Mouse (Mus musculus) MEL (cell line): ENCODE results near the gene Ddah1. TPM values are rescaled to one million over a fixed set of nuclear protein-coding genes. Genes with fewer than 3 reads are reported as not detected.

Source experiments
- DNase-seq: peaks from one replicate; pipeline ENCODE4 v3.0.0; 2011; ENCODE audit warnings: low read depth, low spot score
- H3K27ac ChIP-seq: 2 replicates; pipeline ENCODE4 v1.5.1; 2012; ENCODE audit warnings: low read depth, mild to moderate bottlenecking, control low read depth, low read length, moderate library complexity; ENCODE audit not compliant: control insufficient read depth
- H3K27me3 ChIP-seq, 2 experiments: fragments of 150-350 bp in 1 of 2; sonication (generic) in 1 of 2; 2 replicates each; pipeline ENCODE4 v1.6.1; 2012; ENCODE audit warnings: low read length in 2 of 2, mild to moderate bottlenecking in 2 of 2, improper control_type of control experiment in 1 of 2, moderate library complexity in 1 of 2; ENCODE audit not compliant: insufficient read depth in 2 of 2, control insufficient read depth in 1 of 2
- H3K36me3 ChIP-seq, 2 experiments: 2 replicates each; pipeline ENCODE4 v1.6.1; 2012 to 2014; ENCODE audit warnings: low read length in 2 of 2, improper control_type of control experiment in 1 of 2, inconsistent platforms in 1 of 2, mild to moderate bottlenecking in 1 of 2; ENCODE audit not compliant: insufficient read depth in 2 of 2, control insufficient read depth in 1 of 2
- H3K4me1 ChIP-seq, 2 experiments: fragments of 150-350 bp in 1 of 2; sonication (generic) in 1 of 2; 2 replicates each; pipeline ENCODE4 v1.6.1; 2012; ENCODE audit warnings: low read length in 2 of 2, improper control_type of control experiment in 1 of 2, mild to moderate bottlenecking in 1 of 2; ENCODE audit not compliant: insufficient read depth in 2 of 2, control insufficient read depth in 1 of 2
- H3K4me3 ChIP-seq, 2 experiments: fragments of 150-350 bp in 1 of 2; sonication (generic) in 1 of 2; 2 replicates each; pipeline ENCODE4 v1.5.1; 2012; ENCODE audit warnings: low read depth in 2 of 2, low read length in 2 of 2, mild to moderate bottlenecking in 2 of 2, moderate library complexity in 2 of 2, control low read depth in 1 of 2, improper control_type of control experiment in 1 of 2; ENCODE audit not compliant: control insufficient read depth in 1 of 2, insufficient read depth in 1 of 2
- H3K79me2 ChIP-seq: 2 replicates; pipeline ENCODE4 v1.6.1; 2012; ENCODE audit warnings: mild to moderate bottlenecking, low read length, moderate library complexity; ENCODE audit not compliant: control insufficient read depth, poor library complexity, insufficient read depth
- H3K9ac ChIP-seq: 2 replicates; pipeline ENCODE4 v1.6.1; 2012; ENCODE audit warnings: low read depth, mild to moderate bottlenecking, control low read depth, low read length, moderate library complexity; ENCODE audit not compliant: control insufficient read depth, poor library complexity, severe bottlenecking
- H3K9me3 ChIP-seq: fragments of 150-350 bp; sonication (generic); replicated peaks from 2 replicates; pipeline ENCODE4 v1.6.1; 2012; ENCODE audit warnings: mild to moderate bottlenecking, low read length, improper control_type of control experiment, moderate library complexity; ENCODE audit not compliant: insufficient read depth
- BHLHE40 ChIP-seq: IDR thresholded peaks from 2 replicates; pipeline ENCODE4 v1.6.1; 2012; ENCODE audit warnings: low read depth, mild to moderate bottlenecking, inconsistent platforms, low read length, improper control_type of control experiment, borderline replicate concordance
- CHD1 ChIP-seq: IDR thresholded peaks from 2 replicates; pipeline ENCODE4 v1.6.1; 2012; ENCODE audit warnings: low read depth, mild to moderate bottlenecking, inconsistent platforms, low read length, improper control_type of control experiment
- CHD2 ChIP-seq: IDR thresholded peaks from 2 replicates; pipeline ENCODE4 v1.6.1; 2011; ENCODE audit warnings: low read length, improper control_type of control experiment
- CTCF ChIP-seq, 3 experiments: IDR thresholded peaks in 2 of 3; conservative IDR thresholded peaks in 1 of 3; 2 replicates each; pipeline ENCODE4 v1.5.1; 2011 to 2012; ENCODE audit warnings: low read length in 3 of 3, low read depth in 2 of 3, mild to moderate bottlenecking in 2 of 3, improper control_type of control experiment in 1 of 3, inconsistent platforms in 1 of 3, mixed read lengths in 1 of 3, moderate library complexity in 1 of 3; ENCODE audit not compliant: control insufficient read depth in 1 of 3, insufficient read depth in 1 of 3, poor library complexity in 1 of 3, severe bottlenecking in 1 of 3
- E2F4 ChIP-seq: IDR thresholded peaks from 2 replicates; pipeline ENCODE4 v1.6.1; 2011; ENCODE audit warnings: low read depth, low read length, improper control_type of control experiment, borderline replicate concordance
- ELF1 ChIP-seq: IDR thresholded peaks from 2 replicates; pipeline ENCODE4 v1.6.1; 2014; ENCODE audit warnings: low read depth, mild to moderate bottlenecking, inconsistent platforms, low read length, improper control_type of control experiment, moderate library complexity
- EP300 ChIP-seq, 2 experiments: IDR thresholded peaks; 2 replicates each; pipeline ENCODE4 v1.6.1; 2011; ENCODE audit warnings: improper control_type of control experiment in 2 of 2, low read length in 2 of 2, low read depth in 1 of 2, mild to moderate bottlenecking in 1 of 2
- ETS1 ChIP-seq: IDR thresholded peaks from 2 replicates; pipeline ENCODE4 v1.6.1; 2012; ENCODE audit warnings: low read depth, mild to moderate bottlenecking, inconsistent platforms, low read length, improper control_type of control experiment, moderate library complexity
- GABPA ChIP-seq: IDR thresholded peaks from 2 replicates; pipeline ENCODE4 v1.6.1; 2012; ENCODE audit warnings: low read depth, mild to moderate bottlenecking, inconsistent platforms, low read length, improper control_type of control experiment, moderate library complexity
- GATA1 ChIP-seq: IDR thresholded peaks from 2 replicates; pipeline ENCODE4 v1.6.1; 2011; ENCODE audit warnings: low read depth, low read length, improper control_type of control experiment
- KAT2A ChIP-seq: conservative IDR thresholded peaks from 2 replicates; pipeline ENCODE4 v1.6.1; 2012; ENCODE audit warnings: low read depth, low read length, improper control_type of control experiment, inconsistent platforms
- MAFK ChIP-seq: IDR thresholded peaks from 2 replicates; pipeline ENCODE4 v1.6.1; 2011; ENCODE audit warnings: low read depth, mild to moderate bottlenecking, low read length, improper control_type of control experiment, borderline replicate concordance
- MAX ChIP-seq: IDR thresholded peaks from 2 replicates; pipeline ENCODE4 v1.6.1; 2011; ENCODE audit warnings: low read length, improper control_type of control experiment
- MAZ ChIP-seq: IDR thresholded peaks from 2 replicates; pipeline ENCODE4 v1.6.1; 2012; ENCODE audit warnings: low read depth, mild to moderate bottlenecking, inconsistent platforms, low read length, improper control_type of control experiment
- MEF2A ChIP-seq: IDR thresholded peaks from 2 replicates; pipeline ENCODE4 v1.6.1; 2014; ENCODE audit warnings: low read depth, mild to moderate bottlenecking, inconsistent platforms, low read length, improper control_type of control experiment; ENCODE audit not compliant: poor library complexity, insufficient replicate concordance, severe bottlenecking; ENCODE audit errors: extremely low read depth
- MYB ChIP-seq: IDR thresholded peaks from 2 replicates; pipeline ENCODE4 v1.6.1; 2011; ENCODE audit warnings: mild to moderate bottlenecking, low read depth, low read length, improper control_type of control experiment
- MYC ChIP-seq: IDR thresholded peaks from 2 replicates; pipeline ENCODE4 v1.6.1; 2011; ENCODE audit warnings: low read depth, mild to moderate bottlenecking, low read length, improper control_type of control experiment, moderate library complexity
- NELFE ChIP-seq: IDR thresholded peaks from 2 replicates; pipeline ENCODE4 v1.6.1; 2011; ENCODE audit warnings: low read depth, low read length, improper control_type of control experiment
- NRF1 ChIP-seq: IDR thresholded peaks from 2 replicates; pipeline ENCODE4 v1.6.1; 2014; ENCODE audit warnings: low read depth, mild to moderate bottlenecking, inconsistent platforms, low read length, improper control_type of control experiment, moderate library complexity; ENCODE audit not compliant: poor library complexity, insufficient read depth, severe bottlenecking
- POLR2AphosphoS2 ChIP-seq: IDR thresholded peaks from 2 replicates; pipeline ENCODE4 v1.6.1; 2011; ENCODE audit warnings: low read length, improper control_type of control experiment
- POLR2AphosphoS5 ChIP-seq: IDR thresholded peaks from 2 replicates; pipeline ENCODE4 v1.6.1; 2012; ENCODE audit warnings: low read depth, borderline replicate concordance, mild to moderate bottlenecking, inconsistent platforms, low read length, moderate library complexity, mixed read lengths
- RAD21 ChIP-seq: IDR thresholded peaks from 2 replicates; pipeline ENCODE4 v1.6.1; 2011; ENCODE audit warnings: mild to moderate bottlenecking, low read depth, low read length, improper control_type of control experiment
- RCOR1 ChIP-seq: IDR thresholded peaks from 2 replicates; pipeline ENCODE4 v1.6.1; 2012; ENCODE audit warnings: low read depth, mild to moderate bottlenecking, inconsistent platforms, low read length, improper control_type of control experiment
- SIN3A ChIP-seq: IDR thresholded peaks from 2 replicates; pipeline ENCODE4 v1.6.1; 2012; ENCODE audit warnings: low read length, improper control_type of control experiment, inconsistent platforms
- TAL1 ChIP-seq: IDR thresholded peaks from 2 replicates; pipeline ENCODE4 v1.6.1; 2012; ENCODE audit warnings: mild to moderate bottlenecking, inconsistent platforms, low read length, moderate library complexity, mixed read lengths
- TBP ChIP-seq: IDR thresholded peaks from 2 replicates; pipeline ENCODE4 v1.8.0; 2011; ENCODE audit warnings: low read depth, low read length, improper control_type of control experiment
- UBTF ChIP-seq: IDR thresholded peaks from 2 replicates; pipeline ENCODE4 v1.6.1; 2012; ENCODE audit warnings: low read depth, mild to moderate bottlenecking, inconsistent platforms, low read length, improper control_type of control experiment, moderate library complexity, borderline replicate concordance; ENCODE audit not compliant: insufficient read depth
- ZC3H11A ChIP-seq: IDR thresholded peaks from 2 replicates; pipeline ENCODE4 v1.6.1; 2012; ENCODE audit warnings: low read depth, mild to moderate bottlenecking, inconsistent platforms, low read length, improper control_type of control experiment
- ZNF384 ChIP-seq: IDR thresholded peaks from 2 replicates; pipeline ENCODE4 v1.6.1; 2012; ENCODE audit warnings: low read depth, mild to moderate bottlenecking, inconsistent platforms, low read length, improper control_type of control experiment
- polyA plus RNA-seq, 2 experiments: library from polyadenylated mRNA; stranded (reverse) in 1 of 2; unstranded in 1 of 2; fragments of >175 nt in 1 of 2; fragments of >200 nt in 1 of 2; gene quantifications; 2 replicates each; pipeline versions ENCODE4 v1.2.1 to v1.2.4; 2012; ENCODE audit warnings: low replicate concordance in 2 of 2, low read depth in 1 of 2; ENCODE audit not compliant: insufficient read length in 2 of 2, insufficient read depth in 1 of 2, missing spikeins in 1 of 2
- total RNA-seq: library from RNA; depleted of rRNA; stranded (reverse); fragments of 300-350 nt; gene quantifications from 2 replicates; pipeline ENCODE4 v1.2.3, GENCODE M21; 2012

Ddah1 gene
- total and polyA plus RNA-seq, 3 experiments = not detected

DNA sequence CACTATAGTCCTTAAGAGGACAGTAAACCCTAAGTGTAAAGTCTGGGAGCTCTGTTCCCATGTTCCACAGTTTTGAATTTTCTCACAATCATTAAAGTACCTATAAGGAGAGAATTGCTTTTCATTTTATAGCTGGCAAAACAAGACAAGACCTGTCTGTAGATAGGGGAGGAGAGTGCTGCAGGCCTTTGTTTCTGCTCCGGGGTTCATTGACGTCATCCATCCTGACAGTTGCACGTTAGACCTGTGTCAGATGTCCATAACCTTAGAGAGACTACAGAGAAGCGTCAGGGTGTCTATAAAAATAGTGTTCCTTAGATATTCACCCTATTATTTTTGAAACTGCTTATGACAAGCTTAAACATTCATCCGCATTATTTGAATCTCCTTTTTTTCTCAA is 167.0 kb downstream of the Ddah1 start:
- no peak for TF ChIP-seq CHD1
- no peak for TF ChIP-seq MYC
- no peak for TF ChIP-seq NELFE
- no peak for TF ChIP-seq GATA1
- TF ChIP-seq RCOR1 = no peak
- no peak for TF ChIP-seq BHLHE40
- no peak for TF ChIP-seq EP300 (IDR thresholded peaks at IDR 0.05; ENCODE audit: low read depth in 1 of 2, low read length in 2 of 2)
- no peak for TF ChIP-seq CTCF (IDR thresholded peaks at IDR 0.05 in 2 of 3, conservative IDR thresholded peaks at IDR 0.05 in 1 of 3; ENCODE audit: control insufficient read depth in 1 of 3, insufficient read depth in 1 of 3, low read depth in 2 of 3, low read length in 3 of 3, poor library complexity in 1 of 3, severe bottlenecking in 1 of 3)
- TF ChIP-seq SIN3A = no peak
- TF ChIP-seq NRF1 = no peak
- TF ChIP-seq UBTF = no peak
- TF ChIP-seq MAZ = no peak
- TF ChIP-seq TAL1 = no peak
- TF ChIP-seq MYB = no peak
- no peak for TF ChIP-seq MAFK
- TF ChIP-seq POLR2AphosphoS2 = no peak
- no peak for TF ChIP-seq RAD21
- no peak for TF ChIP-seq E2F4
- TF ChIP-seq KAT2A = no peak
- no peak for TF ChIP-seq CHD2
- Histone ChIP-seq H3K79me2 (peaks cover 29% of the 10 kb centered on the region), H3K9me3 (no peaks in the 10 kb centered on the region), H3K27ac (peak overlapping the region; percentile 18; the same call in 1 of the 2 replicates), H3K27me3 (no peaks in the 10 kb centered on the region), H3K36me3 (peaks cover 4 to 21% of the 10 kb centered on the region in 2 experiments; a peak in 3 of 4 replicates), H3K9ac (peak overlapping the region; percentile 50), H3K4me1 (peaks cover 0 to 6% of the 10 kb centered on the region in 2 experiments; a peak in 2 of 4 replicates), H3K4me3 (peak overlapping the region; percentile 91 to 98)
- no peak for DNase-seq

- TF ChIP-seq E2F4 = no peak
- no peak for TF ChIP-seq NELFE
- TF ChIP-seq CHD2 = no peak
- no peak for TF ChIP-seq POLR2AphosphoS5
- no peak for TF ChIP-seq ZC3H11A
- TF ChIP-seq ELF1 = no peak
- no peak for TF ChIP-seq NRF1
- TF ChIP-seq ZNF384 = no peak
- no peak for TF ChIP-seq MYB
- TF ChIP-seq MEF2A = no peak
- no peak for TF ChIP-seq MAX
- TF ChIP-seq MAFK = no peak
- TF ChIP-seq TBP = no peak
- no peak for TF ChIP-seq GABPA
- no peak for TF ChIP-seq ETS1
- no peak for TF ChIP-seq UBTF
- DNase-seq = no peak
- H3K4me1 ChIP-seq = peaks cover 0 to 6% of the 10 kb centered on the region in 2 experiments; a peak in 2 of 4 replicates
- peaks cover 23% of the 10 kb centered on the region for H3K79me2 ChIP-seq
- no peaks in the 10 kb centered on the region for H3K27me3 ChIP-seq
- H3K4me3 ChIP-seq = no peak overlapping the region
- H3K36me3 ChIP-seq = peaks cover 8 to 15% of the 10 kb centered on the region in 2 experiments
- no peak overlapping the region for H3K27ac ChIP-seq
- H3K9me3 ChIP-seq = no peaks in the 10 kb centered on the region
- no peak overlapping the region for H3K9ac ChIP-seq
Measured at GRCm38 (mm10) chr3:145929525-145930400, 171.3 kb downstream of the Ddah1 start.
